Mouse (Mus musculus) G1E (cell line): ENCODE data around the gene Nav3. TPM values are rescaled to one million over a fixed set of nuclear protein-coding genes. Genes with fewer than 3 reads are reported as not detected.

ENCODE experiments used
- ATAC-seq: 2 replicates; pipeline ENCODE4 v1.8.0; 2016; ENCODE audit warnings: mild to moderate bottlenecking; ENCODE audit not compliant: insufficient number of reproducible peaks, poor library complexity, low FRiP score, severe bottlenecking; ENCODE audit errors: extremely low read depth
- DNase-seq: peaks from one replicate; pipeline ENCODE4 v3.0.0; 2012; ENCODE audit warnings: low spot score
- H3K27me3 ChIP-seq: 2 replicates; pipeline ENCODE4 v1.6.1; 2012; ENCODE audit warnings: mild to moderate bottlenecking, low read length, inconsistent platforms; ENCODE audit not compliant: insufficient read depth
- H3K36me3 ChIP-seq: replicated peaks from 2 replicates; pipeline ENCODE3; 2012; ENCODE audit warnings: mild to moderate bottlenecking, inconsistent platforms
- H3K4me1 ChIP-seq: 2 replicates; pipeline ENCODE4 v1.6.1; 2012; ENCODE audit warnings: low read depth, low read length, inconsistent platforms, mixed read lengths; ENCODE audit not compliant: insufficient read depth
- H3K4me3 ChIP-seq: 2 replicates; pipeline ENCODE4 v1.5.1; 2012; ENCODE audit warnings: low read depth, mild to moderate bottlenecking, inconsistent platforms, low read length, moderate library complexity, mixed read lengths
- H3K9me3 ChIP-seq: replicated peaks from 2 replicates; pipeline ENCODE4 v1.6.1; 2012; ENCODE audit warnings: inconsistent platforms
- CTCF ChIP-seq: IDR thresholded peaks from 2 replicates; pipeline ENCODE4 v1.5.1; 2012; ENCODE audit warnings: low read depth, low read length, inconsistent platforms, mixed read lengths
- GATA1 ChIP-seq: IDR thresholded peaks from 2 replicates; pipeline ENCODE4 v1.6.1; 2012; ENCODE audit warnings: borderline replicate concordance, low read length, inconsistent platforms, mixed read lengths
- GATA2 ChIP-seq: IDR thresholded peaks from 2 replicates; pipeline ENCODE4 v1.6.1; 2012; ENCODE audit warnings: low read depth, low read length, inconsistent platforms, borderline replicate concordance
- POLR2AphosphoS5 ChIP-seq: IDR thresholded peaks from 2 replicates; pipeline ENCODE4 v1.6.1; 2012; ENCODE audit warnings: low read depth, low read length, inconsistent platforms; ENCODE audit not compliant: insufficient replicate concordance
- TAL1 ChIP-seq: conservative IDR thresholded peaks from 2 replicates; pipeline ENCODE4 v1.6.1; 2012; ENCODE audit warnings: low read depth, low read length, inconsistent platforms, mixed read lengths
- polyA plus RNA-seq: library from polyadenylated mRNA; stranded (reverse); fragments of >175 nt; gene quantifications from 2 replicates; pipeline ENCODE4 v1.2.3, GENCODE M21; 2012
- total RNA-seq, 2 experiments: library from RNA; stranded (forward) in 1 of 2; stranded (reverse) in 1 of 2; fragments of 200-1000 nt in 1 of 2; fragments of >200 nt in 1 of 2; fragmentation: Nextera tagmentation in 1 of 2; gene quantifications; 2 replicates each; pipeline ENCODE4 v1.2.3; 2014 to 2017

Nav3 gene
- total and polyA plus RNA-seq, 3 experiments = 0.22 TPM; not detected in 2

- no peaks in the 10 kb centered on the region for H3K36me3 ChIP-seq
- H3K4me1 ChIP-seq = no peaks in the 10 kb centered on the region
- TF ChIP-seq GATA2 (no peak), TAL1 (no peak), CTCF (no peak), POLR2AphosphoS5 (no peak), GATA1 (no peak)
- H3K9me3 ChIP-seq = peaks cover 21% of the 10 kb centered on the region
- DNase-seq (no peak), ATAC-seq (no peak)
- H3K27me3 ChIP-seq = no peaks in the 10 kb centered on the region
- H3K4me3 ChIP-seq = no peak overlapping the region
These were observed 13.4 kb upstream of the Nav3 start for GRCm38 (mm10) chr10:110469445-110469844.

GRCm38 (mm10) chr10:110455063-110455837, 754 bp downstream of the Nav3 start:
- Histone ChIP-seq H3K4me3 (no peak overlapping the region), H3K4me1 (no peaks in the 10 kb centered on the region), H3K36me3 (no peaks in the 10 kb centered on the region), H3K9me3 (peaks cover 32% of the 10 kb centered on the region), H3K27me3 (no peaks in the 10 kb centered on the region)
- ATAC-seq = no peak
- no peak for DNase-seq
- no peak for TF ChIP-seq GATA2
- TF ChIP-seq GATA1 = no peak
- no peak for TF ChIP-seq CTCF
- TF ChIP-seq TAL1 = no peak
- TF ChIP-seq POLR2AphosphoS5 = no peak

- H3K4me3 ChIP-seq = no peak overlapping the region
- DNase-seq (no peak), ATAC-seq (no peak)
- H3K4me1 ChIP-seq = no peaks in the 10 kb centered on the region
- no peaks in the 10 kb centered on the region for H3K36me3 ChIP-seq
- TF ChIP-seq POLR2AphosphoS5 (no peak), TAL1 (no peak), GATA1 (no peak), CTCF (no peak)
- H3K27me3 ChIP-seq = no peaks in the 10 kb centered on the region
- peaks cover 35% of the 10 kb centered on the region for H3K9me3 ChIP-seq
These were observed 2.4 kb downstream of the Nav3 start for GRCm38 (mm10) chr10:110453566-110453965.

GRCm38 (mm10) chr10:110440396-110440795, 15.6 kb downstream of the Nav3 start:
- no peak for DNase-seq
- Histone ChIP-seq H3K9me3 (peaks cover 14% of the 10 kb centered on the region; the same call in 1 of the 2 replicates), H3K4me3 (no peak overlapping the region), H3K27me3 (no peaks in the 10 kb centered on the region), H3K4me1 (no peaks in the 10 kb centered on the region), H3K36me3 (no peaks in the 10 kb centered on the region)
- no peak for ATAC-seq
- TF ChIP-seq CTCF = no peak
- no peak for TF ChIP-seq GATA1
- no peak for TF ChIP-seq TAL1
- TF ChIP-seq POLR2AphosphoS5 = no peak
- no peak for TF ChIP-seq GATA2

GRCm38 (mm10) chr10:110431078-110431477, 24.9 kb downstream of the Nav3 start:
- H3K27me3 ChIP-seq = no peaks in the 10 kb centered on the region
- peaks cover 25% of the 10 kb centered on the region for H3K9me3 ChIP-seq
- no peaks in the 10 kb centered on the region for H3K4me1 ChIP-seq
- ATAC-seq (no peak), DNase-seq (no peak)
- TF ChIP-seq GATA2 = no peak
- H3K36me3 ChIP-seq = no peaks in the 10 kb centered on the region
- H3K4me3 ChIP-seq = no peak overlapping the region

GRCm38 (mm10) chr10:110429578-110429977, 26.4 kb downstream of the Nav3 start:
- DNase-seq (no peak), ATAC-seq (no peak)
- H3K27me3 ChIP-seq = no peaks in the 10 kb centered on the region
- TF ChIP-seq POLR2AphosphoS5 (no peak), TAL1 (no peak), GATA2 (no peak), CTCF (no peak), GATA1 (no peak)
- H3K9me3 ChIP-seq = peaks cover 22% of the 10 kb centered on the region
- H3K4me1 ChIP-seq = no peaks in the 10 kb centered on the region
- H3K36me3 ChIP-seq = no peaks in the 10 kb centered on the region
- no peak overlapping the region for H3K4me3 ChIP-seq

GRCm38 (mm10) chr10:110429052-110429451, 27.0 kb downstream of the Nav3 start:
- H3K36me3 ChIP-seq = no peaks in the 10 kb centered on the region
- H3K27me3 ChIP-seq = no peaks in the 10 kb centered on the region
- H3K9me3 ChIP-seq = peaks cover 22% of the 10 kb centered on the region
- ATAC-seq (no peak), DNase-seq (no peak)
- TF ChIP-seq GATA1 (no peak), TAL1 (no peak), CTCF (no peak), GATA2 (no peak), POLR2AphosphoS5 (no peak)
- no peak overlapping the region for H3K4me3 ChIP-seq
- H3K4me1 ChIP-seq = no peaks in the 10 kb centered on the region
